Mouse (Mus musculus) bone marrow, adult 2 months (tissue): ENCODE measurements around the gene Ddx58.

Experiments
- CTCF ChIP-seq: fragments of 200-500 bp; IDR thresholded peaks from 2 replicates; pipeline ENCODE4 v1.5.1; 2011; ENCODE audit warnings: low read length, control low read depth; ENCODE audit not compliant: control insufficient read depth, insufficient read depth
- POLR2A ChIP-seq: fragments of 200-500 bp; IDR thresholded peaks from 2 replicates; pipeline ENCODE4 v1.6.1; 2011; ENCODE audit warnings: low read depth, mild to moderate bottlenecking, control low read depth, low read length, borderline replicate concordance; ENCODE audit not compliant: control insufficient read depth

DNA sequence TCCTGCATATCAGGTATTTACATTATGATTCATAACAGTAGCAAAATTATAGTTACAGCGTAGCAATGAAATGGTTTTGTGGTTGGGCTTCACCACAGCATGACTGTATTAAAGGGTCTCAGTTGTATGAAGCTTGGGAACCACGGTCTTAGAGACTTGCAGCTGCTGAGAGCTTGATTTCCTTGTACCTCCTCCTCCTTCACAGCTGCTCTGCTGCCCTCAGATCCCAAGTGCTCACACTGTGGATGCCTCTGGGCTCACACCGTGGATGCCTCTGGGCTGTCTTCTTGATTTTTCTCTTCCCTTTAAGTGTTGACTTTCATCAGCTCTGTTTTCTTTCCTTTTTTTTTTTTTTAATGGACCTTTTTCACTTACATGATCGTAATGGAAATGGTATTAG, 68.2 kb downstream of the Ddx58 start:
- TF ChIP-seq CTCF (no peak), POLR2A (no peak)
